Mouse (Mus musculus) CD4-positive naive resting alpha-beta T cell, adult 57 days (primary cell): Measurements from ENCODE around the gene Btbd35f27. TPM values are rescaled to one million over a fixed set of nuclear protein-coding genes. Genes with fewer than 3 reads are reported as not detected.

Experiments used
- total RNA-seq: library from RNA; stranded (reverse); gene quantifications from one replicate; pipeline ENCODE4 v1.2.4, GENCODE M21; 2023

Btbd35f27 gene
- total RNA-seq = not detected

GRCm38 (mm10) chrX:4951835-4952234 is at the start of gene Btbd35f27:
Btbd35f27 (plus strand) TSS chrX:4952135.

Other genes with a start within 250 kb of the Btbd35f27 start
- not detected for gene Btbd35f4, start 151.6 kb upstream of the Btbd35f27 start, total RNA-seq